Mouse (Mus musculus) lung, postnatal 36 days (tissue): Measurements from ENCODE around the gene 6030468B19Rik.
A peak's percentile ranks its signal among the peaks of the same experiment; 100 is the strongest.

Source experiments
- DNase-seq: peaks from one replicate; pipeline ENCODE4 v3.0.0; 2022; ENCODE audit warnings: mixed read lengths

6030468B19Rik gene

DNA sequence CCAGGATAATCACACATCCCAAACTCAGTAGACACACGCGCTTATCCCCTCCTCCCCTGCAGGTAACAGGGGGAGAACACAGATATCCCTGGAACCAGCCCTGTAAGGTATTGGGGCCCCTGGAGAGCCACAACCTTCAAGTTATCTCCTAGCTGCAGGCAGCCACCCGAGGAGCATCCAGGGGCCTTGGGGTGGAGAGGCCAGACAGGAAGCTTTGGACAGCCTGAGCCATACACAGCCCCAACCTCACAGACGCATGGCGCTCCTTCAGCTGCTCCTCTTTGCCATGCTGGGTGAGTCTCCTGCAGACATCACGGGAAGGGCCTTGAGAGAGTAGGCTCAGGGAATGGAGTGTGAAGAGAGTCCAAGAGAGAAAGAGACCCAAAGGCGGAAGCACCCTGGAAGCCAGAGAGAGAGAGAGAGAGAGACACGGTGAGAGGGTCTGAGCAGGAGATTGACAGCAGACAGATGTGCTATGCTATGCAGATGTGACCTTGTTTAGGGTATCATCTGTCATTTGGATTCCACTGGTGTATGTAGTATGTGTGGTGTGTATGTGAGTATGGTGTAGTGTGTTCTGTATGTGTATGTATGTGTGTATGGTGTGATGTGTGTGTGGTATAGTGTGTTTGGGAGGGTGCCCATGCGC is at the start of gene 6030468B19Rik:
Gene 6030468B19Rik, plus strand, starts transcription at position 150 of the 649 bp plus-strand sequence.
- DNase-seq, result no peak

DNA sequence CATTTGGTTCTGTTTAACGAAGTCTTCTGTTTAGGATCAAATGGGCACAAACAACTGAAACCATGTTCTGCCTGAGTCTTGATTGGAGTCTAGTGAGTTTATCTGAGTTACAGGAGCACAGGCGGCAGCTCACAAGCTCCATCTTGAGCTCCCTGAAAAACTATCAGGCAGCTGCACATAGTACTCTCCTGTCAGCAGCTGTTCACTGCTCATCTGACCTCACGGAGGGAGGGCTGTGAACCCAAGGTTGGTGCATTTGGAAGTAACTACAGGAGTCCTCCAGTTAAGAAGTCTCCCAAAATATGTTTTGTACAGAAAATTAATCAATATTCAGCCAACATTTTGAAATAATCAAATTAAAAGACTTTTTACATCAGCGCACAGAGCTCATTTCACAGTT is 48.8 kb upstream of the 6030468B19Rik start:
- DNase-seq, result no peak

DNA sequence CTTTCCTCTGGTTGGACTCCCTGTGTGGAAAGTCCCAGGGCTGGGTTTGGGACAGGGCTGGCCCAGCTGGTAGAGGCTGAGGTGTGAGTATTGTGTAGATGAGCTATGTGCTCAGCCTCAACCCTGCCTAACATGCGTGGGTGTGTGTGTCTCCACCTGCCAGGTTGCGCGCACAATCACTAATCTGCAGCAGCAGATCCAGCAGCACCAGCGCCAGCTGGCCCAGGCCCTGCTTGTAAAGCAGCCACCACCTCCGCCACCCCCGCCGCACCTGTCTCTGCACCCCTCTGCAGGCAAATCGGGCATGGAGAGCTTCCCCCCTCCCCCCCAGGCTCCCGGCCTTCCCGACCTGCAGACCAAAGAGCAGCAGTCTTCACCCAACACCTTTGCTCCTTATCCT is 48.0 kb upstream of the 6030468B19Rik start:
- no peak for DNase-seq

DNA sequence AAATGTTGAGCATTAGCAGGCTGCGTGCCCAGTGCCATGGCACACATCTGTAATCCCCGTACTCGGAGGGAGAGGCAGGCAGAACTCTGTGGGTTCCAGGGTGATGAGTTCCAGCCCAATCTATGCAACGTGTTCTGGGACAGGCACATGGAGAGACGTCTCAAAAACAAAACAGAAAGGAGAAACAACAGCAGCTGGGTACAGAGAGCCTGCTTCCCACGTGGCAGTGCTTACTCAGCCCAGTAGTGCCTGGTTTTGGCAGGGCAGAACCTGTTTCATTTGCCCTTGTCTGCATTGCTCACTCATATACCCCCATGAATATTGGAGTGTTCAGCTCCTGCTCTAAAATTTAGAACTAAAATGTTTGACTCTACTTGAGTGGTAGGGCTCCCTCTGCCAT is 45.9 kb upstream of the 6030468B19Rik start:
- no peak for DNase-seq

DNA sequence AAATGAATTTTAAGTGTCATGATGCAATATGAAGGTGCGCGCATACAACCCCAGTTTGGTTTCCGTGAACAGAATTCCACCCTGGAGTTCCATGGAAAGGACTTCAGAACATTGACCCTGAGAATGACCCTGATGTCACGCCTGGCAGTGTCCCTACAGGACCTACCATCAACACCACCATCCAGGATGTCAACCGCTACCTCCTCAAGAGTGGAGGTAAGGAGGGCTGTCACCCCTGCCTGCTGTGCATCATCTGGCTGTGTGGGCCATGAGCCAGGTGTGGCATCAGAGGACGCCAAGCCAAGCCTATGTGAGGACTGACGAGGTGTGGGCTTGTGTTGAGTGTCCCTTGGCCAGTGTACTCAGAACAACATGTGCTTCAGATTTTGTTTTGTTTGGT is 41.6 kb upstream of the 6030468B19Rik start:
- no peak for DNase-seq

- DNase-seq, result no peak
These were observed 38.2 kb upstream of the 6030468B19Rik start for GRCm38 (mm10) chr11:117759267-117759666.

GRCm38 (mm10) chr11:117760374-117761119 is 36.9 kb upstream of the 6030468B19Rik start:
- no peak for DNase-seq

- DNase-seq, result no peak
These were observed 35.7 kb upstream of the 6030468B19Rik start for GRCm38 (mm10) chr11:117761801-117762200.

DNA sequence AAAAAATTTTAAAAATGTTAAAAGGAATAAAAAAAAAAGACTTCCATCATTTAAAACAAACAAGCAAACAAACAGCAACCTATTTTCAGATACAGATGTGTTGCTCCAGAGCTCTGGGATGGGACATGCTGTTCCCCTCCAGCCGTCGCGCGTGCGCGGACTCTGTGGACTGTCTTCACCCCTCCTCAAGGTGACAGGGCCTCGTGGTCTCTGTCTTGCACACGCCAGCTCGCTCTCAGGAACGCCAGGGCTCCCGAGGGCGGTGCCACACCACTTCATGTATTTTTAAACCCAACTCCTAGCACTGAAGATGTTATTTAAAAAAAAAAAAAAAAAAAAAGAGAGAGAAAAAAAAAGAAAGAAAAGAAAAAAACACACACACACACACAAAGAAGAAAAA is 35.2 kb upstream of the 6030468B19Rik start:
- no peak for DNase-seq

DNA sequence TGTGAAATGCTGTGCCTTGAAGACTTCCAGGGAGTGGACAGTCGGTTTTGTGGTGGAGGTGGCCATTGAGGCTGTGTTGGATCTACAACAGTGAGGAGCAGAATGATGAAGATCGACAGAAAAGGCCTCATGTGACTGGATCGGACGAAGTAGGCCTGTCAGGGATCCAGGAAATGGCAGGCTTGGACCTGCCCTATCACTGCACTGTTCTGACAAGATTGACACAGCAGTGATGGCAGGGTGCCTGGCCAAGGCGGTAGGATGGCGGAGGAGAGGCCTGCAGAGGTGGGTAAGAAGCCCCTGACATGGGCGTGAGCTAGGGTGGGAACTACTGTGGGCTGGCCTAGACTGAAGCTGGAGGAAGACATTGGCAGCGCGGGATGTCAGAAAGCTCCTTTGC is 33.1 kb upstream of the 6030468B19Rik start:
- DNase-seq, result no peak

GRCm38 (mm10) chr11:117765361-117765760 is 32.1 kb upstream of the 6030468B19Rik start:
- DNase-seq, result no peak

DNA sequence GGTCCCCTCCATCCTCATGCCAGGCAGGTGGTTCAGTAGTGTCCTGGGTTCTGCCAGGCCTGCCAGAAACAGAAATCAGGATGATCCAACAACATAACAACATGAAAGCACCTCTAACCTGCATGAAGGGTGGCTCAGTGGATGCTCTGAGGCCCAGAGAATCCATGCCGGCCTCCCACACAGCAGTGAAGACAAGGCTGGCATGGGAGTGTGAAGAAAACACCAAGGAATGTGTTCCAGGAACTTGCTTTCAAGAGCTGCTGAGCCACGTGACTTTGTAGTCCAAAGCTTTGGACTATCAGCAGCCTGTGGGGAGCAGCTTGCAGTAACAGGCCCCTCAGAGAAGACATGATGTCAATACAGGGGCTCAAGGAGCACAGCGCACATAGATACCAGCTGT is 31.2 kb upstream of the 6030468B19Rik start:
- DNase-seq, result no peak

DNA sequence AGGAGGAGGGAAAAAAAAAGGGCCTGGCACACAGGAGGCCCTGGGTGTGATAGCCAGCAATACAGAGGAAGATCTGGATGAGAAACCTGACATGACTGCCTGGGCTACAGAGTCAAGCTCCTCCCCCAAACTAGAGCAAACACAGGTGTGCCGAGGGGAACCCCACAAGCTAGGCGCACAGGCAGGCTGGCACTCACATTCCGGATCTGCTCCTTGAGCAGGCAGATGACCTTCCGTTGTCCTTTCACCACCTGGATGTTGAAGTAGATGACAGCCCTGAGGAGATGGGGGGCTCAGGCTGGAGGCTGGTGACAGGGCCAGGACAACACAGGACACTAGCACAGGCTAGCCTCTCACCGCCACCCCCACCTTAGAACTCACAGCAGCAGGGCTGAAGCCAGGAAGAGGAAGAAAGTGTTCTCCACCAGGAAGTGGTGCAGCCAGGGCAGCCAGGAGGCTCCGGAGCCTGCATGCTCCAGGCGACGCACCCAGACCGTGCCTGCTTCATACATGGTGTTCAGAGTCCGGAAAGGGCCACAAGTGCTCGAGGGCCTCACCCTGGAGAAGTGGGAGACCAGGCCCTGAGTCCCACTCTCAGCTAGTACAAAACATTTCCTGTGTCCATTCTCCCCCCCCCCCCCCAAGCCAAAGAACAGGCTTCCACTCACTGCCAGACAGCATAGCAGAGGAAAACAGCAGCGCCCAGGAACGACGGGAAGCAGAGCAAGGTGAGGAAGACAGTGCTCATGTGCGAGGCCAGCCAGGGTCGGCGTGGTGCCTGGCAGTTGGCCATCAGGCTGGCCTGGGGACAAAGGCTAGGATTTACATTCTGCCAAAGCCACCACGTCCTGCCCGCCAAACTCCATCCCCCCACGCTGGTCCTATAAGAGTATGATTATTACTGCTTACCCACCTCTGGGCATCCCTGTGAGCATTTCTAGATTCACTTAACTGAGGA is 28.5 kb upstream of the 6030468B19Rik start:
- DNase-seq, result no peak

DNA sequence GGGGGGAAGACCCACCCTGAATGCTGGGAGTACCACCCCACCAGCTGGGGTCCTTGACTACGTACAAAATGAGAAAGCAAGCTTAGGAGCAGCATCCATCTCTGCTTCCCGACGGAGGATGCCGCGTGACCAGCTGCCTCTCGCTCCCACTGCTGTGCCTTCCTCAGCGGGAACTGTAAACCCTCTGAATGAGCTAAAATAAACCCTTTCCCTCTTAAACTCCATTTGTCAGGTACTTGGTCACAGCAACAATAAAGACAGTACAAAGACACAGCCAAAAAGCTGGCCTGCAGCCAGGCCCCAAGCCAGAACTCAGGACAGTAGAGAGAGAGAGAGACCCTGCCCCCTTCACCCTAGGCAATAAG is 27.8 kb upstream of the 6030468B19Rik start:
- DNase-seq, result no peak

DNA sequence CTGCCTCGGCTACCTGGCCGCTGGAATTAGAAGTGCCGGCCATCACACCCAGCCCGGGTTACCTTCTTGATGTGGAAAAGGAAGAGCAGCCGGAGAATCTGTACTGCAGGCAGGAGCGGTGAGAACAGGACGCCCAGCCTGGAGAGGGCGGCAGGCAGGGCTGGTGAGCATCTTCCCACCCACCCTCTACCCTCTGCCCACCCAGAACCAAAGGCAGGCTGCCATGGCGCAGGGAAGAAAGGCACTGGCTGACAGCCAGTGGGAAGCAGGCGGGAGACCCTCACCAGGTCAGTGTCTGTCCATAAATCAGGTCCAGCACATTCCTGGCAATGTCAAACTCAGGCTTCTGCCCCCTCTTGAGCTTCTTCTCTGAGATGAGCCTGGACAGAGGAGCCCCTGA is 27.1 kb upstream of the 6030468B19Rik start:
- DNase-seq, result no peak

DNA sequence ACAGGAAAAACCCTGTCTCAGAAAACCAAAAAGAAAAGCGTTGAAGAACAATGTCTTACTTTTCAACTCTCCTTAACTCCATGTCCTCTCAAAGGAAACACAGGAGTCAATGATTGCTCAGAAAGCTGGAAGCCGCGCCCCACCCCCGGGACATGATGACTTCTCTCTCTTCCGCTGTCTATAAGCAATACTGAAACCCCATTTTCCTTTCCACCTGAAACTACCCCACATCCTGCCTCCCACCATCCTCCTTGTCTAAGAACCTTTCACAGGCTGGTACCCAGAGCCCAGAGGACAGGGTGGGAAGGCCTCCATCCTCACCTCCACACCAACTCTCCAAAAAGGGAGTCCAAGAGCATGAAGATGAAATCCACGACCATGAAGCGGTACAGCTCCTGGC is 25.1 kb upstream of the 6030468B19Rik start:
- no peak for DNase-seq

DNA sequence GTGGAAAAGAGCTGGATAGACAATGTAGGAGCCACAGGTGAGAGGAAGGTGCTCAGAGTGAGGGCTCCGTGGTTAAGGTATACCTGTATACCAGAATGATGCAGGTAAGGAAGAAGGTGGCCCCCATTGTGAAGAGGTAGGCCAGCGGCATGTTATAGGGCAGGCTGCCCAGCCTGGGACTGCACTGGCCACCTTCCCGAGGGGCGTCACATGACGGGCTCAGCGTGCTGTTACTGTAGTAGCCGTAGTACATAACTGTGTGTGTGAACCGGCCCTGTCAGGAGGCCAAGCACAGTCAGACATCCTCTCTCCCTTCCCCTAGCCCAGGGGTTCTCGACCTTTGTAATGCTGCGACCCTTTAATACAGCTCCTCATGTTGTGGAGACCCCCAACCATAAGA is 22.5 kb upstream of the 6030468B19Rik start:
- no peak for DNase-seq

DNA sequence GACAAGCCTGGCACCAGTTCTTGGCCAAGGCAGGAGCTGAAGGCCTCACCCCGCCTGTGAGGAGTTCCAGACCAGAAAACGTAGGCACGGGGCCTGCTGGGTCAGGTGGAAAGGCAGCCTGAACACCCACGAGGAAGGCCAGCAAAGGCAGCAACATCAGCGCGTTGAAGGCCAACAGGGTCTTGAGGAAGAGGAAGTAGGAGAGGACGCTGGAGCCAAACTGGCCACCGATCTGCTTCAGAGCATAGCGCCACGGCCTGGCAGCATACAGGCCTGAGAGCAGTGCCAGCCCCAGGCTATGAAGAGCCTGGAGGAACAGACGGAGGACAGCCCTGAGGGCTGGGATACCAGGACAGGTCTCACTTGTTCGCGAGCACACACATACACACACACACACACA is 21.9 kb upstream of the 6030468B19Rik start:
- DNase-seq, result peak; percentile 30

- DNase-seq, result no peak
These were observed 21.2 kb upstream of the 6030468B19Rik start for GRCm38 (mm10) chr11:117776085-117776792.

- no peak for DNase-seq
These were observed 20.3 kb upstream of the 6030468B19Rik start for GRCm38 (mm10) chr11:117777111-117777510.

- no peak for DNase-seq
These were observed 19.4 kb upstream of the 6030468B19Rik start for GRCm38 (mm10) chr11:117778031-117778430.

DNA sequence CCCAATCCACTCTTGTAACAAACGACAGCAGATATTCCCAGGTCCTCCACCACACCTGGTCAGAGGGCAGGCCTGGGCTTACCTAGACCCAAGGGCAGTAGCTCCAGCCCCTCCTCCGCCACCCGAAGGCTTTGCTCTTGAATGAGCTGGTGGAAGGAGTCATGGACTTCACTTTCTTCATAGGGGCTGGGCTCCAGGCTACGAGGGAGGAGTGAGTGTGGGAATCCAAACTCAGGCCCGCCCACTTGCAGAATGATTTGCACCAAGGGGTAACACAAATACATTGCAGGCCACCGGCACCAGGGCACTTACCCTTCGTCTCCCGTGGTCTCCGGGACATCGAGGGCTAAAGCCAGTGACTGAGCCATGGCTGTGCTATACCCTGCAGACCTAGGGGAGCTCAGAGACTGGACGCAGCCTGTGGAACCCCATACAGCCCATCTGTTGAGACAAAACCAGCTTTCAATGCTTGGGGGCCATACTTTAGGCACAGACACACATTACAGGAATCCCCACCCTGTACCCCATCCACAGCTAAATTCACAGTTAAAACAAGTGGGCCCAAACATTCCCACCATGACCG is 18.5 kb upstream of the 6030468B19Rik start:
- peak; percentile 61 for DNase-seq
